Comparison of ENCODE assay signal across 8 mouse cellular contexts in genomic region chr5:121190836-121191583, GRCm38 (mm10). TPM values are rescaled to one million over a fixed set of nuclear protein-coding genes. Genes with fewer than 3 reads are reported as not detected.
DNase-seq lines count a peak whose midpoint lies in the region; ATAC-seq and TF ChIP-seq lines count a peak whose summit lies in the region.

Gene Ptpn11, minus strand, starts transcription at chr5:121191397.

- no peaks in the 10 kb centered on the region for H3K36me3 ChIP-seq in heart, embryonic 13.5 days
- H3K36me3 ChIP-seq in liver, embryonic 16.5 days (ENCODE audit: control insufficient read depth, insufficient read depth): no peaks in the 10 kb centered on the region
- no peaks in the 10 kb centered on the region for H3K36me3 ChIP-seq in neural tube, embryonic 12.5 days
- H3K36me3 ChIP-seq in stomach, postnatal 0 days (ENCODE audit: control insufficient read depth, insufficient read depth, low read length): no peaks in the 10 kb centered on the region

- no peak for TF ChIP-seq EP300 in stomach, postnatal 0 days (optimal IDR thresholded peaks at IDR 0.05)

- H3K27ac ChIP-seq in heart, embryonic 13.5 days (replicated peaks): peak within 1 kb of the TSS; percentile 91
- peak within 1 kb of the TSS; percentile 86 for H3K27ac ChIP-seq in liver, embryonic 16.5 days (ENCODE audit: low read length)
- peak within 1 kb of the TSS; percentile 60 for H3K27ac ChIP-seq in neural tube, embryonic 12.5 days
- peak within 1 kb of the TSS; percentile 90 for H3K27ac ChIP-seq in stomach, postnatal 0 days (replicated peaks)

- peak; percentile 84 for ATAC-seq in erythroid progenitor cell, adult 5-6 weeks (replicated peaks; ENCODE audit: low FRiP score, poor library complexity, severe bottlenecking)
- ATAC-seq in heart, embryonic 13.5 days (ENCODE audit: extremely low read depth, insufficient number of reproducible peaks, low FRiP score, low TSS enrichment): peak; percentile 93
- peak; percentile 94 for ATAC-seq in liver, embryonic 16.5 days (ENCODE audit: low read depth)
- ATAC-seq in neural tube, embryonic 12.5 days (ENCODE audit: low FRiP score, low read depth): peak; percentile 93
- ATAC-seq in stomach, postnatal 0 days (ENCODE audit: low FRiP score, low TSS enrichment): peak; percentile 92

- peak within 1 kb of the TSS; percentile 87 for H3K4me2 ChIP-seq in heart, embryonic 13.5 days
- peak within 1 kb of the TSS; percentile 91 for H3K4me2 ChIP-seq in liver, embryonic 16.5 days (ENCODE audit: low read depth, low read length)
- peak within 1 kb of the TSS; percentile 81 for H3K4me2 ChIP-seq in neural tube, embryonic 12.5 days (replicated peaks)
- H3K4me2 ChIP-seq in stomach, postnatal 0 days (replicated peaks; ENCODE audit: low read depth): peak within 1 kb of the TSS; percentile 87

- H3K4me1 ChIP-seq in heart, embryonic 13.5 days: peaks cover 47% of the 10 kb centered on the region
- peaks cover 54% of the 10 kb centered on the region for H3K4me1 ChIP-seq in liver, embryonic 16.5 days (ENCODE audit: control insufficient read depth, low read depth, low read length)
- H3K4me1 ChIP-seq in neural tube, embryonic 12.5 days: peaks cover 42% of the 10 kb centered on the region
- H3K4me1 ChIP-seq in stomach, postnatal 0 days (replicated peaks; ENCODE audit: control insufficient read depth, insufficient read depth): peaks cover 2% of the 10 kb centered on the region

- H3K4me3 ChIP-seq in heart, embryonic 13.5 days: peak within 1 kb of the TSS; percentile 93
- peak within 1 kb of the TSS; percentile 96 for H3K4me3 ChIP-seq in liver, embryonic 16.5 days (ENCODE audit: low read depth, low read length)
- peak within 1 kb of the TSS; percentile 95 for H3K4me3 ChIP-seq in neural tube, embryonic 12.5 days
- H3K4me3 ChIP-seq in stomach, postnatal 0 days (ENCODE audit: low read depth, low read length): peak within 1 kb of the TSS; percentile 95

- no peaks in the 10 kb centered on the region for H3K27me3 ChIP-seq in heart, embryonic 13.5 days (replicated peaks)
- H3K27me3 ChIP-seq in liver, embryonic 16.5 days (ENCODE audit: control insufficient read depth, insufficient read depth, low read depth, low read length): no peaks in the 10 kb centered on the region
- no peaks in the 10 kb centered on the region for H3K27me3 ChIP-seq in neural tube, embryonic 12.5 days (replicated peaks)
- H3K27me3 ChIP-seq in stomach, postnatal 0 days (ENCODE audit: control insufficient read depth, insufficient read depth, low read length): no peaks in the 10 kb centered on the region

- WGBS in heart, embryonic 13.5 days: under 1% methylated on average over 86 of the region's 98 CpGs
- WGBS in liver, embryonic 16.5 days (ENCODE audit: insufficient replicate concordance): under 1% methylated on average over 87 of the region's 98 CpGs
- under 1% methylated on average over 91 of the region's 98 CpGs for WGBS in neural tube, embryonic 12.5 days
- WGBS in stomach, postnatal 0 days: under 1% methylated on average over 82 of the region's 98 CpGs

- peak within 1 kb of the TSS; percentile 98 for H3K9ac ChIP-seq in heart, embryonic 13.5 days
- peak within 1 kb of the TSS; percentile 92 for H3K9ac ChIP-seq in liver, embryonic 16.5 days (ENCODE audit: low read depth, low read length)
- H3K9ac ChIP-seq in neural tube, embryonic 12.5 days: peak within 1 kb of the TSS; percentile 92
- peak within 1 kb of the TSS; percentile 89 for H3K9ac ChIP-seq in stomach, postnatal 0 days (ENCODE audit: low read length)

- H3K9me3 ChIP-seq in heart, embryonic 13.5 days: no peaks in the 10 kb centered on the region
- no peaks in the 10 kb centered on the region for H3K9me3 ChIP-seq in liver, embryonic 16.5 days (replicated peaks; ENCODE audit: control insufficient read depth, low read length)
- H3K9me3 ChIP-seq in neural tube, embryonic 12.5 days: no peaks in the 10 kb centered on the region
- no peaks in the 10 kb centered on the region for H3K9me3 ChIP-seq in stomach, postnatal 0 days (ENCODE audit: control insufficient read depth, low read length)

- DNase-seq in CD4-positive, CD25-positive, alpha-beta regulatory T cell, adult 2 months (ENCODE audit: low read depth, low spot score): peak; percentile 92
- peak; percentile 57 for DNase-seq in brain, embryonic 18.5 days (ENCODE audit: low read depth, low spot score)
- peak; percentile 94 for DNase-seq in kidney, postnatal 10 days
- DNase-seq in stomach, postnatal 0 days (ENCODE audit: low spot score): peak; percentile 90

- TF ChIP-seq CTCF in stomach, postnatal 0 days (IDR thresholded peaks at IDR 0.05; ENCODE audit: low read depth): peak; percentile 7; the same call in 1 of the 2 replicates

RNA-seq across cellular contexts. Expression of gene Ptpn11, which starts in this region (rescaled TPM):
- total RNA-seq in erythroid progenitor cell, adult 5-6 weeks (2015; ENCODE audit: low replicate concordance): 19.3 and 20.9 TPM in 2 replicates
- total RNA-seq in erythroid progenitor cell, adult 5-6 weeks (2017; ENCODE audit: low replicate concordance): 36.9 and 44.9 TPM in 2 replicates
- 18.4 and 20.0 TPM in 2 replicates for polyA plus RNA-seq in heart, embryonic 13.5 days (2015; fragmentation: Nextera tagmentation; extraction: Ambion mirVana)
- polyA plus RNA-seq in liver, embryonic 16.5 days (2015; fragmentation: Nextera tagmentation; extraction: Ambion mirVana): 6.6 and 7.0 TPM in 2 replicates
- 20.0 and 25.1 TPM in 2 replicates for polyA plus RNA-seq in neural tube, embryonic 12.5 days (2016; fragmentation: Nextera tagmentation; extraction: Ambion mirVana)
- polyA plus RNA-seq in stomach, postnatal 0 days (2015; fragmentation: Nextera tagmentation; extraction: Ambion mirVana): 11.8 and 15.0 TPM in 2 replicates

Comparison
In these comparisons a context has a peak if more than half of its experiments do, and no peak if none do; other contexts are left out.
1. Peak in every context shown above with its lines: DNase-seq, ATAC-seq, H3K4me3 ChIP-seq and H3K27ac ChIP-seq.